Mouse (Mus musculus): ENCODE measurements around the gene Exosc8.
"Not testable (repeated sequence)": the region's sequence is repeated elsewhere in the genome, so short reads cannot be mapped to it uniquely, and the experiment has no call there.

Gene Exosc8

GRCm38 (mm10) chr3:54735247-54736046 lies at the start of gene Exosc8, which contains the start of gene Alg5:
Exosc8 (minus strand) TSS chr3:54735393.
Alg5 (plus strand) TSS chr3:54735539.
- peak; percentile 60 for DNase-seq (ENCODE audit: low read depth, low spot score)

GRCm38 (mm10) chr3:54775989-54776631 lies 40.9 kb upstream of the Exosc8 start:
- DNase-seq (ENCODE audit: low read depth, low spot score) = no peak

- DNase-seq (ENCODE audit: low read depth, low spot score) = no peak
Observed at GRCm38 (mm10) chr3:54773613-54774012, 38.4 kb upstream of the Exosc8 start.

GRCm38 (mm10) chr3:54769349-54770275 lies 34.4 kb upstream of the Exosc8 start:
- no peak for DNase-seq (ENCODE audit: low read depth, low spot score)

GRCm38 (mm10) chr3:54768592-54768991 lies 33.4 kb upstream of the Exosc8 start:
- no peak for DNase-seq (ENCODE audit: low read depth, low spot score)

GRCm38 (mm10) chr3:54766811-54767210 lies 31.6 kb upstream of the Exosc8 start:
- no peak for DNase-seq (ENCODE audit: low read depth, low spot score)

GRCm38 (mm10) chr3:54766034-54766433 lies 30.8 kb upstream of the Exosc8 start:
- no peak for DNase-seq (ENCODE audit: low read depth, low spot score)

GRCm38 (mm10) chr3:54765521-54765920 lies 30.3 kb upstream of the Exosc8 start:
- DNase-seq (ENCODE audit: low read depth, low spot score) = not testable (repeated sequence)

GRCm38 (mm10) chr3:54764418-54764817 lies 29.2 kb upstream of the Exosc8 start:
- peak; percentile 10 for DNase-seq (ENCODE audit: low read depth, low spot score)

- no peak for DNase-seq (ENCODE audit: low read depth, low spot score)
Observed at GRCm38 (mm10) chr3:54761258-54761657, 26.1 kb upstream of the Exosc8 start.

GRCm38 (mm10) chr3:54760321-54761115 lies 25.3 kb upstream of the Exosc8 start:
- no peak for DNase-seq (ENCODE audit: low read depth, low spot score)

- DNase-seq (ENCODE audit: low read depth, low spot score) = no peak
Observed at GRCm38 (mm10) chr3:54759211-54759610, 24.0 kb upstream of the Exosc8 start.

GRCm38 (mm10) chr3:54757446-54757845 lies 22.3 kb upstream of the Exosc8 start:
- DNase-seq (ENCODE audit: low read depth, low spot score) = no peak

- no peak for DNase-seq (ENCODE audit: low read depth, low spot score)
Observed at GRCm38 (mm10) chr3:54756058-54756457, 20.9 kb upstream of the Exosc8 start.

- DNase-seq (ENCODE audit: low read depth, low spot score) = no peak
Observed at GRCm38 (mm10) chr3:54755145-54756041, 20.2 kb upstream of the Exosc8 start, which contains the start of gene Smad9. Smad9 (plus strand) TSS chr3:54755582.

- no peak for DNase-seq (ENCODE audit: low read depth, low spot score)
Observed at GRCm38 (mm10) chr3:54753411-54753810, 18.2 kb upstream of the Exosc8 start.

- DNase-seq (ENCODE audit: low read depth, low spot score) = no peak
Observed at GRCm38 (mm10) chr3:54745799-54746198, 10.6 kb upstream of the Exosc8 start.

GRCm38 (mm10) chr3:54741965-54742364 lies 6.8 kb upstream of the Exosc8 start:
- DNase-seq (ENCODE audit: low read depth, low spot score) = no peak

GRCm38 (mm10) chr3:54737317-54737716 lies 2.1 kb upstream of the Exosc8 start:
- DNase-seq (ENCODE audit: low read depth, low spot score) = no peak
